Comparison of ENCODE assay signal across 8 mouse cellular contexts in genomic region chr7:75586113-75586512, GRCm38 (mm10).
DNase-seq lines count a peak whose midpoint lies in the region; ATAC-seq and TF ChIP-seq lines count a peak whose summit lies in the region.

No protein-coding gene starts in this region.

- no peak for DNase-seq in gastrocnemius, adult 2 months
- DNase-seq in gastrocnemius, postnatal 4 days (ENCODE audit: low spot score in 2 of 2): no peak
- peak; percentile 19 for DNase-seq in c-Kit-negative CD71-positive TER-119-positive erythroid progenitor cells, embryonic 14.5 days (ENCODE audit: low read depth, low spot score)
- peak; percentile 64 for DNase-seq in liver, embryonic 13.5 days
- DNase-seq in spleen, adult 2 months (ENCODE audit: low read depth in 1 of 2, low spot score in 2 of 2): peak; percentile 61 to 73
- DNase-seq in urinary bladder, adult 18-20 months (ENCODE audit: low spot score in 2 of 2): no peak
- DNase-seq in cerebellum, adult 11 months: no peak
- no peak for DNase-seq in yolk sac, embryonic 10.5 days (ENCODE audit: low spot score)

- peak overlapping the region; percentile 16; the same call in 1 of the 2 replicates for H3K27ac ChIP-seq in gastrocnemius, adult 2 months
- peak overlapping the region; percentile 86 for H3K27ac ChIP-seq in liver, embryonic 13.5 days
- H3K27ac ChIP-seq in spleen, adult 2 months (ENCODE audit: insufficient read depth, low read length): peak overlapping the region; percentile 92

- H3K36me3 ChIP-seq in liver, embryonic 13.5 days: peaks cover 5% of the 10 kb centered on the region; the same call in 1 of the 2 replicates
- no peaks in the 10 kb centered on the region; the same call in 1 of the 2 replicates for H3K36me3 ChIP-seq in spleen, adult 2 months (ENCODE audit: control insufficient read depth, insufficient read depth, low read length)

- H3K4me3 ChIP-seq in gastrocnemius, adult 2 months: peak overlapping the region; percentile 32
- peak overlapping the region; percentile 58 for H3K4me3 ChIP-seq in liver, embryonic 13.5 days (replicated peaks)
- peak overlapping the region; percentile 69 for H3K4me3 ChIP-seq in spleen, adult 2 months (ENCODE audit: extremely low read depth, insufficient read depth, insufficient read length)

- intact Hi-C loops in gastrocnemius, adult 2 months (cut with DNase I): no loop called here

- no peaks in the 10 kb centered on the region for H3K9me3 ChIP-seq in liver, embryonic 13.5 days (replicated peaks)

- 0 out of 2 replicates have a peak, but pooled peaks have one; percentile 18 for TF ChIP-seq POLR2A in spleen, adult 2 months (IDR thresholded peaks at IDR 0.05; ENCODE audit: low read depth, low read length)

- peaks cover 82% of the 10 kb centered on the region for H3K4me1 ChIP-seq in liver, embryonic 13.5 days (replicated peaks)
- peaks cover 9% of the 10 kb centered on the region for H3K4me1 ChIP-seq in spleen, adult 2 months (ENCODE audit: control insufficient read depth, insufficient read depth, insufficient read length)

- no peak for TF ChIP-seq CTCF in gastrocnemius, adult 2 months (IDR thresholded peaks at IDR 0.05)
- no peak for TF ChIP-seq CTCF in spleen, adult 2 months (IDR thresholded peaks at IDR 0.05; ENCODE audit: extremely low read depth, insufficient read depth, insufficient read length, insufficient replicate concordance)

- peak; percentile 91 for ATAC-seq in liver, embryonic 13.5 days (ENCODE audit: low read depth)

- peak overlapping the region; percentile 76 for H3K4me2 ChIP-seq in liver, embryonic 13.5 days

- 9% methylated on average over 14 of the region's 14 CpGs for WGBS in liver, embryonic 13.5 days (ENCODE audit: insufficient replicate concordance)
- WGBS in spleen, adult 2 months: 4% methylated on average over 14 of the region's 14 CpGs

- H3K9ac ChIP-seq in liver, embryonic 13.5 days: peak overlapping the region; percentile 69

- no peaks in the 10 kb centered on the region for H3K27me3 ChIP-seq in liver, embryonic 13.5 days
- no peaks in the 10 kb centered on the region for H3K27me3 ChIP-seq in spleen, adult 2 months (ENCODE audit: control insufficient read depth, insufficient read depth, low read length)

Comparison
In these comparisons a context has a peak if more than half of its experiments do, and no peak if none do; other contexts are left out.
1. DNase-seq: peak in c-Kit-negative CD71-positive TER-119-positive erythroid progenitor cells, embryonic 14.5 days (single experiment), liver, embryonic 13.5 days (single experiment) and spleen, adult 2 months (2 of 2); none in gastrocnemius, adult 2 months (single experiment), gastrocnemius, postnatal 4 days (0 of 2), urinary bladder, adult 18-20 months (0 of 2), cerebellum, adult 11 months (single experiment) and yolk sac, embryonic 10.5 days (single experiment).
2. H3K27ac ChIP-seq: peak in every context shown above with its lines; median percentile 92 in spleen, adult 2 months; 86 in liver, embryonic 13.5 days; 16 in gastrocnemius, adult 2 months.
3. Peak in every context shown above with its lines, with median percentiles within 50 percentile points of each other: H3K4me3 ChIP-seq.